Mouse (Mus musculus): ENCODE measurements around the gene Zbtb20.

GRCm38 (mm10) chr16:42900328-42900727, 24.6 kb downstream of the Zbtb20 start:
- TF ChIP-seq CTCF (IDR thresholded peaks at IDR 0.05; ENCODE audit: low read depth) = no peak
- TF ChIP-seq EP300 (IDR thresholded peaks at IDR 0.05; ENCODE audit: low read depth) = no peak

Measured in heart, postnatal 0 days (tissue).